8 mouse cellular contexts compared by ENCODE assay signal in genomic region chr14:76532257-76533169, GRCm38 (mm10). TPM values are rescaled to one million over a fixed set of nuclear protein-coding genes. Genes with fewer than 3 reads are reported as not detected.
DNase-seq lines count a peak whose midpoint lies in the region; ATAC-seq and TF ChIP-seq lines count a peak whose summit lies in the region.

No protein-coding gene starts in this region.

- H3K4me1 ChIP-seq in lung, embryonic 14.5 days (ENCODE audit: insufficient read depth): peaks cover 17% of the 10 kb centered on the region
- no peaks in the 10 kb centered on the region for H3K4me1 ChIP-seq in lung, adult 2 months (ENCODE audit: control insufficient read depth, insufficient read depth, low read length)
- peaks cover 8% of the 10 kb centered on the region for H3K4me1 ChIP-seq in hindbrain, embryonic 16.5 days (ENCODE audit: control insufficient read depth, insufficient read depth, low read depth, low read length)
- H3K4me1 ChIP-seq in liver, embryonic 12.5 days: peaks cover 94% of the 10 kb centered on the region
- H3K4me1 ChIP-seq in neural tube, embryonic 14.5 days (ENCODE audit: control insufficient read depth, insufficient read depth, low read length): peaks cover 10% of the 10 kb centered on the region

- no peaks in the 10 kb centered on the region for H3K27me3 ChIP-seq in lung, embryonic 14.5 days (ENCODE audit: insufficient read depth, low read length)
- no peaks in the 10 kb centered on the region for H3K27me3 ChIP-seq in hindbrain, embryonic 16.5 days (replicated peaks; ENCODE audit: control insufficient read depth, insufficient read depth, low read length)
- H3K27me3 ChIP-seq in liver, embryonic 12.5 days (replicated peaks): no peaks in the 10 kb centered on the region
- H3K27me3 ChIP-seq in neural tube, embryonic 14.5 days (ENCODE audit: control insufficient read depth, insufficient read depth, low read length): no peaks in the 10 kb centered on the region

- 34% methylated on average over 20 of the region's 20 CpGs for WGBS in lung, embryonic 14.5 days
- 52% methylated on average over 20 of the region's 20 CpGs for WGBS in lung, adult 2 months
- 32% methylated on average over 20 of the region's 20 CpGs for WGBS in hindbrain, embryonic 16.5 days
- 5% methylated on average over 20 of the region's 20 CpGs for WGBS in liver, embryonic 12.5 days (ENCODE audit: insufficient replicate concordance)
- 47% methylated on average over 20 of the region's 20 CpGs for WGBS in neural tube, embryonic 14.5 days

- DNase-seq in lung, embryonic 14.5 days: peak; percentile 61
- no peak for DNase-seq in lung, adult 2 months
- peak; percentile 80 for DNase-seq in embryo, embryonic 10.5 days (ENCODE audit: low spot score)
- no peak for DNase-seq in left cerebral cortex, adult 2 months (ENCODE audit: extremely low spot score in 1 of 2, low spot score in 2 of 2)

- no peaks in the 10 kb centered on the region for H3K9me3 ChIP-seq in lung, embryonic 14.5 days (ENCODE audit: low read depth, low read length)
- H3K9me3 ChIP-seq in hindbrain, embryonic 16.5 days (ENCODE audit: control insufficient read depth, low read length): no peaks in the 10 kb centered on the region
- no peaks in the 10 kb centered on the region for H3K9me3 ChIP-seq in liver, embryonic 12.5 days (replicated peaks)
- H3K9me3 ChIP-seq in neural tube, embryonic 14.5 days (ENCODE audit: control insufficient read depth, low read length): no peaks in the 10 kb centered on the region

- peak overlapping the region; percentile 56 for H3K4me2 ChIP-seq in lung, embryonic 14.5 days
- peak overlapping the region; percentile 44 for H3K4me2 ChIP-seq in hindbrain, embryonic 16.5 days (ENCODE audit: low read length)
- H3K4me2 ChIP-seq in liver, embryonic 12.5 days: peak overlapping the region; percentile 80
- H3K4me2 ChIP-seq in neural tube, embryonic 14.5 days (ENCODE audit: low read depth, low read length): peak overlapping the region; percentile 37

- peak overlapping the region; percentile 21; the same call in 1 of the 2 replicates for H3K9ac ChIP-seq in lung, embryonic 14.5 days
- H3K9ac ChIP-seq in hindbrain, embryonic 16.5 days (ENCODE audit: low read depth, low read length): peak overlapping the region; percentile 8
- H3K9ac ChIP-seq in liver, embryonic 12.5 days: peak overlapping the region; percentile 74
- no peak overlapping the region for H3K9ac ChIP-seq in neural tube, embryonic 14.5 days (replicated peaks; ENCODE audit: low read depth, low read length)

- no peak for TF ChIP-seq CTCF in lung, embryonic 14.5 days (IDR thresholded peaks at IDR 0.05; ENCODE audit: low read depth)
- TF ChIP-seq CTCF in lung, adult 2 months (IDR thresholded peaks at IDR 0.05; ENCODE audit: insufficient read depth, low read length): no peak
- TF ChIP-seq CTCF in left cerebral cortex, adult 2 months (IDR thresholded peaks at IDR 0.05): no peak

- intact Hi-C loops in left cerebral cortex, adult 2 months (cut with DNase I): no loop called here

- TF ChIP-seq POLR2A in lung, adult 2 months (IDR thresholded peaks at IDR 0.05; ENCODE audit: borderline replicate concordance, extremely low read depth, low read depth, low read length): no peak

- peak overlapping the region; percentile 61 for H3K27ac ChIP-seq in lung, embryonic 14.5 days (ENCODE audit: low read depth)
- peak overlapping the region; percentile 69 for H3K27ac ChIP-seq in hindbrain, embryonic 16.5 days (ENCODE audit: low read depth, low read length)
- peak overlapping the region; percentile 96 for H3K27ac ChIP-seq in liver, embryonic 12.5 days
- H3K27ac ChIP-seq in neural tube, embryonic 14.5 days (ENCODE audit: low read depth, low read length): peak overlapping the region; percentile 35; the same call in 1 of the 2 replicates
- H3K27ac ChIP-seq in left cerebral cortex, adult 2 months: no peak overlapping the region; the same call in 1 of the 2 replicates

- ATAC-seq in lung, embryonic 14.5 days (ENCODE audit: insufficient read depth): peak; percentile 78
- ATAC-seq in hindbrain, embryonic 16.5 days: peak; percentile 79
- peak; percentile 90 for ATAC-seq in liver, embryonic 12.5 days
- peak; percentile 84 for ATAC-seq in neural tube, embryonic 14.5 days (ENCODE audit: low read depth)
- no peak for ATAC-seq in activated CD4-positive, CD25-positive, alpha-beta regulatory T cell, adult 4 months

- H3K4me3 ChIP-seq in lung, embryonic 14.5 days (ENCODE audit: low read depth, low read length): peak overlapping the region; percentile 22; the same call in 1 of the 2 replicates
- no peak overlapping the region for H3K4me3 ChIP-seq in lung, adult 2 months (replicated peaks; ENCODE audit: extremely low read depth, low read depth, low read length)
- H3K4me3 ChIP-seq in hindbrain, embryonic 16.5 days (ENCODE audit: low read length): peak overlapping the region; percentile 2; the same call in 1 of the 2 replicates
- peak overlapping the region; percentile 58 for H3K4me3 ChIP-seq in liver, embryonic 12.5 days
- 0 out of 2 replicates have a peak overlapping the region, but pooled peaks have one; percentile 6 for H3K4me3 ChIP-seq in neural tube, embryonic 14.5 days (ENCODE audit: low read depth, low read length)
- H3K4me3 ChIP-seq in left cerebral cortex, adult 2 months: no peak overlapping the region

- H3K36me3 ChIP-seq in lung, embryonic 14.5 days (ENCODE audit: insufficient read depth): no peaks in the 10 kb centered on the region
- 0 out of 2 replicates have a peak, but pooled peaks cover 3% of the 10 kb centered on the region for H3K36me3 ChIP-seq in hindbrain, embryonic 16.5 days (ENCODE audit: control insufficient read depth, insufficient read depth, low read length)
- H3K36me3 ChIP-seq in liver, embryonic 12.5 days: no peaks in the 10 kb centered on the region
- H3K36me3 ChIP-seq in neural tube, embryonic 14.5 days (ENCODE audit: control insufficient read depth, insufficient read depth, low read length): no peaks in the 10 kb centered on the region

RNA-seq across cellular contexts. Expression of gene Serp2, which starts 24.2 kb away (rescaled TPM):
- 5.8 and 7.7 TPM in 2 replicates for polyA plus RNA-seq in lung, embryonic 14.5 days (2014; fragmentation: Nextera tagmentation; extraction: Ambion mirVana)
- 2.9 and 3.1 TPM in 2 replicates for polyA plus RNA-seq in lung, adult 2 months (2012; rRNA removed)
- polyA plus RNA-seq in hindbrain, embryonic 16.5 days (2015; fragmentation: Nextera tagmentation; extraction: Ambion mirVana): 222 and 255 TPM in 2 replicates
- 2.2 and 2.9 TPM in 2 replicates for polyA plus RNA-seq in liver, embryonic 12.5 days (2016; fragmentation: Nextera tagmentation; extraction: Ambion mirVana)
- 202 and 265 TPM in 2 replicates for polyA plus RNA-seq in neural tube, embryonic 14.5 days (2014; fragmentation: Nextera tagmentation; extraction: Ambion mirVana)
- 1 to 10 TPM; 3.8 to 5.4 TPM for polyA plus RNA-seq in activated CD4-positive, CD25-positive, alpha-beta regulatory T cell, adult 4 months (2017; shearing (Covaris generic))
- total RNA-seq in left cerebral cortex, adult 2 months (2021): 100 to 1,000 TPM; 178 to 186 TPM

Comparison
In these comparisons a context has a peak if more than half of its experiments do, and no peak if none do; other contexts are left out.
1. DNase-seq: peak in lung, embryonic 14.5 days (single experiment) and embryo, embryonic 10.5 days (single experiment); none in lung, adult 2 months (single experiment) and left cerebral cortex, adult 2 months (0 of 2).
2. H3K4me3 ChIP-seq: peak in lung, embryonic 14.5 days (single experiment), hindbrain, embryonic 16.5 days (single experiment), liver, embryonic 12.5 days (single experiment) and neural tube, embryonic 14.5 days (single experiment); none in lung, adult 2 months (single experiment) and left cerebral cortex, adult 2 months (single experiment).
3. RNA of gene Serp2, which starts 24.2 kb away (polyA plus RNA-seq): 202 to 265 TPM in neural tube, embryonic 14.5 days and 222 to 255 TPM in hindbrain, embryonic 16.5 days; 5.8 to 7.7 TPM in lung, embryonic 14.5 days, 3.8 to 5.4 TPM in activated CD4-positive, CD25-positive, alpha-beta regulatory T cell, adult 4 months, 2.9 to 3.1 TPM in lung, adult 2 months and 2.2 to 2.9 TPM in liver, embryonic 12.5 days; every median in the first group is over 10 times any median in the second.
4. Peak in every context shown above with its lines, with median percentiles within 50 percentile points of each other: H3K4me2 ChIP-seq.